Mouse (Mus musculus) spleen, postnatal 10 days (tissue): ENCODE data around the gene Zfp384.

Experiments used
- DNase-seq, 2 experiments: peaks; one replicate each; pipeline ENCODE4 v3.0.0; 2021 to 2022; ENCODE audit warnings: low spot score in 2 of 2

Zfp384 gene

GRCm38 (mm10) chr6:125081797-125082560 is 73.0 kb downstream of the Zfp384 start:
- peak; percentile 9 to 74 for DNase-seq

GRCm38 (mm10) chr6:125082801-125083386 is 73.9 kb downstream of the Zfp384 start:
- DNase-seq = no peak

GRCm38 (mm10) chr6:125084424-125084823 is 75.5 kb downstream of the Zfp384 start:
- DNase-seq = peak; percentile 38 to 73
